Mouse (Mus musculus) intestine, embryonic 14.5 days (tissue): Measurements from ENCODE around the gene Gosr1. TPM values are rescaled to one million over a fixed set of nuclear protein-coding genes. Genes with fewer than 3 reads are reported as not detected.

Source experiments
- ATAC-seq: fragments of 200-750 bp; cut with Nextera tagmentation; replicated peaks from 2 replicates; pipeline ENCODE4 v1.8.0; 2017; ENCODE audit warnings: low read depth, moderate number of reproducible peaks, moderate TSS enrichment, moderate library complexity; ENCODE audit not compliant: low FRiP score, low TSS enrichment
- DNase-seq: peaks from one replicate; pipeline ENCODE4 v3.0.0-alpha.2; 2018; ENCODE audit warnings: low spot score
- H3K27ac ChIP-seq: fragments of 300-500 bp; sonication (generic); 2 replicates; pipeline ENCODE4 v1.5.1; 2014; ENCODE audit warnings: low read depth, mild to moderate bottlenecking, control low read depth
- H3K27me3 ChIP-seq: fragments of 300-500 bp; sonication (generic); replicated peaks from 2 replicates; pipeline ENCODE4 v1.6.1; 2014; ENCODE audit warnings: low read length, control low read depth; ENCODE audit not compliant: control insufficient read depth, insufficient read depth
- H3K36me3 ChIP-seq: fragments of 300-500 bp; sonication (generic); 2 replicates; pipeline ENCODE4 v1.6.1; 2014; ENCODE audit warnings: low read length, control low read depth; ENCODE audit not compliant: control insufficient read depth, insufficient read depth
- H3K4me1 ChIP-seq: fragments of 300-500 bp; sonication (generic); replicated peaks from 2 replicates; pipeline ENCODE4 v1.6.1; 2014; ENCODE audit warnings: low read length, control low read depth, mixed read lengths; ENCODE audit not compliant: control insufficient read depth, insufficient read depth
- H3K4me2 ChIP-seq: fragments of 300-500 bp; sonication (generic); 2 replicates; pipeline ENCODE4 v1.6.1; 2014; ENCODE audit warnings: low read length
- H3K4me3 ChIP-seq: fragments of 300-500 bp; sonication (generic); 2 replicates; pipeline ENCODE4 v1.5.1; 2014; ENCODE audit warnings: low read depth, low read length, control low read depth, mixed read lengths
- H3K9ac ChIP-seq: fragments of 300-500 bp; sonication (generic); 2 replicates; pipeline ENCODE4 v1.6.1; 2014; ENCODE audit warnings: mild to moderate bottlenecking, low read length
- H3K9me3 ChIP-seq: fragments of 300-500 bp; sonication (generic); 2 replicates; pipeline ENCODE4 v1.6.1; 2016; ENCODE audit warnings: low read length, control low read depth; ENCODE audit not compliant: control insufficient read depth
- whole genome bisulfite sequencing: fragments of 180-500 bp; shearing (Covaris S2); extraction: QIAGEN DNeasy Blood & Tissue Kit; methylation state at CpG from one replicate; pipeline ENCODE4 v1.1.7; 2014; 5-methylcytosine and 5-hydroxymethylcytosine counted together
- polyA plus RNA-seq: library from polyadenylated mRNA; unstranded; fragments of >200 nt; fragmentation: Nextera tagmentation; extraction: Ambion mirVana; gene quantifications from 2 replicates; pipeline ENCODE4 v1.2.1, GENCODE M21; 2014

Gosr1 gene
- polyA plus RNA-seq, 1 experiment from 2014 or later = 34.1 TPM

DNA sequence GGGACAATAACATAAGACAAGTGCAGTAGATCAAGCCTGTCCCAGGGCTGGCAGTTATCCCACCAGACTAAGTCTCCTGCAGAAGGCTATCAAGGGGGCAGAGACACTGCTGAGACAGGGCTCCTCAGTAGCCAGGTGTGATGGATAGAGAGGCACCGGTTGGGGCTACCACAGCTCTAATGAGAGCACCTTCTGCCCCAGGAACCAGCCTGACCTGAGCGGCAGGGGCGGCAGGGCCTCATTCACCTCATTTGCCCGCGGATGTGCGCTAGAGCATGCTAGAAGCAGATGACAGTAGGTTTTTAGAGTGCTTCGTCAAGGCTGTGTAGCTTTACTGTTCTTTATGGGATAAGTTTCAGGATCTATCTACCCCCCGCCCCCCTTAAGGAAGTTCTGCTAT, 39.5 kb downstream of the Gosr1 start:
- no peak overlapping the region for H3K4me3 ChIP-seq
- no peak overlapping the region for H3K4me2 ChIP-seq
- H3K27me3 ChIP-seq = no peaks in the 10 kb centered on the region
- ATAC-seq (no peak), DNase-seq (no peak)
- H3K9me3 ChIP-seq = no peaks in the 10 kb centered on the region
- H3K27ac ChIP-seq = no peak overlapping the region
- H3K36me3 ChIP-seq = peaks cover 15% of the 10 kb centered on the region
- H3K9ac ChIP-seq = no peak overlapping the region
- WGBS = 77% methylated on average over 8 of the region's 8 CpGs
- no peaks in the 10 kb centered on the region for H3K4me1 ChIP-seq

- H3K4me3 ChIP-seq = no peak overlapping the region
- H3K4me1 ChIP-seq = no peaks in the 10 kb centered on the region
- no peaks in the 10 kb centered on the region for H3K27me3 ChIP-seq
- ATAC-seq = no peak
- H3K9me3 ChIP-seq = no peaks in the 10 kb centered on the region
- H3K36me3 ChIP-seq = no peaks in the 10 kb centered on the region
- 63% methylated on average over 4 of the region's 4 CpGs for WGBS
- no peak overlapping the region for H3K9ac ChIP-seq
- H3K4me2 ChIP-seq = no peak overlapping the region
- DNase-seq = no peak
- H3K27ac ChIP-seq = no peak overlapping the region
Observed at GRCm38 (mm10) chr11:76717000-76717399, 46.4 kb downstream of the Gosr1 start.

GRCm38 (mm10) chr11:76709625-76710452, 53.5 kb downstream of the Gosr1 start:
- Histone ChIP-seq H3K4me3 (no peak overlapping the region), H3K4me2 (no peak overlapping the region)

DNA sequence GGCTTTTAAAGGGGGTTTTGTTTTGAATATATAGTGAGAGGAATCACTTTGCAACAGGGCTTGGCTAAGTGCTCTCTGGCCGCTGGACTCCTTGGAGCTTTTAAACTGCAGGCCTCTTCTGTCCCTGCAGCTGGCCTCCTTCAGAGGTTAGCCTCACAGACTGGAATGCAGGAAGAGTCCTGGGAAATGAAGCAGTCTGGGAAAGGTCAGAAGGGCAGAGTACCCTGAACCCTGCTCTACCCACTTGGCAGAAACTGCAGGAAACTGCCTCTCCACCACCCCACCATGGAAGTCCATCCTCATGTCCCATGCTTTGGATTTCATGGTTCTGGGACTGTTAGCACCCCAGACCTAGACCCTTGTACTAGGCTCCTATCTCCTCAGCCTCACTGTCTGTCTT, 54.5 kb downstream of the Gosr1 start:
- DNase-seq (no peak), ATAC-seq (no peak)
- WGBS = 37% methylated on average over 1 of the region's 1 CpGs
- no peaks in the 10 kb centered on the region for H3K36me3 ChIP-seq
- H3K9me3 ChIP-seq = peaks cover 9% of the 10 kb centered on the region; the same call in 1 of the 2 replicates
- H3K4me1 ChIP-seq = 0 out of 2 replicates have a peak, but pooled peaks cover 3% of the 10 kb centered on the region
- no peaks in the 10 kb centered on the region for H3K27me3 ChIP-seq
- no peak overlapping the region for H3K4me3 ChIP-seq
- no peak overlapping the region for H3K4me2 ChIP-seq
- H3K9ac ChIP-seq = no peak overlapping the region
- no peak overlapping the region for H3K27ac ChIP-seq

More at GRCm38 (mm10) chr11:76709625-76710452, 53.5 kb downstream of the Gosr1 start:
- DNase-seq (no peak), ATAC-seq (no peak)
- Histone ChIP-seq H3K4me1 (0 out of 2 replicates have a peak, but pooled peaks cover 3% of the 10 kb centered on the region), H3K9ac (no peak overlapping the region), H3K9me3 (peaks cover 9% of the 10 kb centered on the region; the same call in 1 of the 2 replicates), H3K36me3 (no peaks in the 10 kb centered on the region), H3K27ac (no peak overlapping the region), H3K27me3 (no peaks in the 10 kb centered on the region)
- 29% methylated on average over 13 of the region's 17 CpGs for WGBS

DNA sequence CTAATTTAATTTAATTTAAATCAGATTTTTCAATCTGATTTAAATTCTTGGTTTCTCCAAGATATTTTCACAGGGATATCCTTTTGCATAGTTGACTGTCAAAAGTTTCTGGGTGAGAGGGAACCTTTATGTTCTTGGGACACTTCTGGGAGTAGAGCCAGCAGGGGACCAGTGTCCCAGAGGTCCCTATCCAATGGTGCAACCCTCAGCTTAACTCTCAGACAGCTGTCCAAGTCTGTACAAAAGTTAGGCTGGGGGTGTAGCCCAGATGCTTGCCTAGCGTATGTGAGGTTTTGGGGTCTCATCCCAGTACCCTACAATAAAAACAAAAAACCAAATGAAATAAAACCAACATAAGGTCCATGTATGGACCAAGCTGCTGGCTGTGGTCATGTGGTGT, 55.3 kb downstream of the Gosr1 start:
- peaks cover 9% of the 10 kb centered on the region; the same call in 1 of the 2 replicates for H3K9me3 ChIP-seq
- DNase-seq (no peak), ATAC-seq (no peak)
- no peak overlapping the region for H3K4me3 ChIP-seq
- WGBS = 91% methylated on average over 1 of the region's 1 CpGs
- no peak overlapping the region for H3K27ac ChIP-seq
- H3K9ac ChIP-seq = no peak overlapping the region
- no peaks in the 10 kb centered on the region for H3K36me3 ChIP-seq
- H3K27me3 ChIP-seq = no peaks in the 10 kb centered on the region
- H3K4me2 ChIP-seq = no peak overlapping the region
- H3K4me1 ChIP-seq = 0 out of 2 replicates have a peak, but pooled peaks cover 3% of the 10 kb centered on the region

DNA sequence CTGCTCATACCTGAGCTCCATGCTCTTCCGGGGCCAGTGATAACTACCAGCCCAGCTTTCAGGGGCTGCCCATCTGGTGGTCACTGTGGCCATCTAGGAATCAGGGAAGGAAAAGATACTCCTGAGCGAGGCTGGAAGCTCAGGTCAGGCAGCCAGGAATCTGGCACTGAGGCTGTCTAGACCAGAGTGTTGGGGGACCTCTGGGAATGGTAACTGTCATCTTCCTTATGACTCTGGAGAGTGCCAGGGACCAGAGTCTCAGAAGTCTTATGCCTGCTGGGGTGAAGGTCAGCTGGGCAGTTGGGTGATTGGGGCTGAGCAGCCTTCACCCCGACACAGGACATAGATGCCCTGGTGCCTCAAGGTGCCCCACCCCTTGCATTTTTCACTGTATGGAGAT, 55.7 kb downstream of the Gosr1 start:
- Histone ChIP-seq H3K9me3 (peaks cover 9% of the 10 kb centered on the region; the same call in 1 of the 2 replicates), H3K4me2 (no peak overlapping the region), H3K9ac (no peak overlapping the region), H3K4me3 (no peak overlapping the region), H3K27me3 (no peaks in the 10 kb centered on the region), H3K36me3 (no peaks in the 10 kb centered on the region), H3K4me1 (0 out of 2 replicates have a peak, but pooled peaks cover 3% of the 10 kb centered on the region), H3K27ac (no peak overlapping the region)
- DNase-seq (no peak), ATAC-seq (no peak)
- 88% methylated on average over 3 of the region's 3 CpGs for WGBS

DNA sequence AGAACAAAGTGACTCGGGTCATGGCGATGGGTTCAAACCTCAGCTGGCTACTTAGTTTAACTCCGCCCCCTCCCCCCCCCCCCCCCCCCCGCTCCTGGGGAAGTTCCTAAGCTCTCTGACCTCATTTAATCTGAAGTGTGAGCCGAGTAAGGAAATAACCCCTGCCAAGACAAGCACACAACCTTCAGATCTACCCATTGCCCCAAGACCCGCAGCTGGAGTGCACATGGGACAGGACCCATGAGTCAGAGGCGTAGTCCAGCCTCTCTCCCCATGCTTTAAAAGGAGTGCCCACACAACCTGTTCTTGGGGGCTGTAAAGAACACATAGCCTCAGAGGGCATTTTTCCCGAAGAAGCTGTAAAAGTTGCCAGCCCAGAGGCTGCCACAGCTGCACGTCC, 63.8 kb downstream of the Gosr1 start:
- DNase-seq (no peak), ATAC-seq (no peak)
- no peaks in the 10 kb centered on the region for H3K9me3 ChIP-seq
- H3K27ac ChIP-seq = no peak overlapping the region
- no peaks in the 10 kb centered on the region for H3K27me3 ChIP-seq
- no peaks in the 10 kb centered on the region for H3K36me3 ChIP-seq
- H3K4me1 ChIP-seq = no peaks in the 10 kb centered on the region
- 53% methylated on average over 9 of the region's 9 CpGs for WGBS
- no peak overlapping the region; the same call in 1 of the 2 replicates for H3K4me2 ChIP-seq
- no peak overlapping the region for H3K4me3 ChIP-seq
- H3K9ac ChIP-seq = no peak overlapping the region

DNA sequence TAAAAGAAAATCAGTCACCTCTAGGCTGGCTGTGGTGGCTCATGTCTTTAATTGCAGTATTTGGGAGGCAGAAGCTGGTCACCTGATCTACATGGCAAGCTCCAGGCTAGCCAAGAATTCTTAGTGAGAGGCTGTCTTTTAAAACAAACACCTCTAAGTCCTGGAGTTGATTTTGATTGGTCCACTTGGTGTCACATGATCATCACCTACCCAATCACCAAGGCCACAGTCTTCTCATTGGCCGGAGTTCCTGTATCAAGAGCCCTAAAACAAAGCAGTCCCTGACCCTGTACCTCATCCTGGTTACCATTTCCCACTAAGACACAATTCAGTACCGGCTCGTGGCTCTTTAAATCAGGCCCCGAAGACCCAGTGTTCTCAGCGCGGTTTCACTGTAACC, 67.6 kb downstream of the Gosr1 start:
- no peak for DNase-seq
- Histone ChIP-seq H3K4me1 (no peaks in the 10 kb centered on the region), H3K27ac (no peak overlapping the region), H3K9ac (no peak overlapping the region), H3K27me3 (no peaks in the 10 kb centered on the region), H3K9me3 (no peaks in the 10 kb centered on the region), H3K36me3 (no peaks in the 10 kb centered on the region), H3K4me2 (no peak overlapping the region), H3K4me3 (no peak overlapping the region)
- no peak for ATAC-seq
- WGBS = 67% methylated on average over 6 of the region's 6 CpGs

- H3K9me3 ChIP-seq = no peaks in the 10 kb centered on the region
- 75% methylated on average over 3 of the region's 3 CpGs for WGBS
- H3K4me1 ChIP-seq = no peaks in the 10 kb centered on the region
- no peak for DNase-seq
- no peak for ATAC-seq
- H3K27ac ChIP-seq = no peak overlapping the region
- no peak overlapping the region for H3K4me2 ChIP-seq
- H3K9ac ChIP-seq = no peak overlapping the region
- H3K27me3 ChIP-seq = no peaks in the 10 kb centered on the region
- no peak overlapping the region for H3K4me3 ChIP-seq
- no peaks in the 10 kb centered on the region for H3K36me3 ChIP-seq
Observed at GRCm38 (mm10) chr11:76692096-76692495, 71.3 kb downstream of the Gosr1 start.
